Mouse (Mus musculus): ENCODE measurements around the gene Cd4. TPM values are rescaled to one million over a fixed set of nuclear protein-coding genes. Genes with fewer than 3 reads are reported as not detected.
"Not testable (repeated sequence)": the region's sequence is repeated elsewhere in the genome, so short reads cannot be mapped to it uniquely, and the experiment has no call there.

The Cd4 gene
- polyA plus RNA-seq, 1 experiment from 2014 or later: 0.15 TPM

DNA sequence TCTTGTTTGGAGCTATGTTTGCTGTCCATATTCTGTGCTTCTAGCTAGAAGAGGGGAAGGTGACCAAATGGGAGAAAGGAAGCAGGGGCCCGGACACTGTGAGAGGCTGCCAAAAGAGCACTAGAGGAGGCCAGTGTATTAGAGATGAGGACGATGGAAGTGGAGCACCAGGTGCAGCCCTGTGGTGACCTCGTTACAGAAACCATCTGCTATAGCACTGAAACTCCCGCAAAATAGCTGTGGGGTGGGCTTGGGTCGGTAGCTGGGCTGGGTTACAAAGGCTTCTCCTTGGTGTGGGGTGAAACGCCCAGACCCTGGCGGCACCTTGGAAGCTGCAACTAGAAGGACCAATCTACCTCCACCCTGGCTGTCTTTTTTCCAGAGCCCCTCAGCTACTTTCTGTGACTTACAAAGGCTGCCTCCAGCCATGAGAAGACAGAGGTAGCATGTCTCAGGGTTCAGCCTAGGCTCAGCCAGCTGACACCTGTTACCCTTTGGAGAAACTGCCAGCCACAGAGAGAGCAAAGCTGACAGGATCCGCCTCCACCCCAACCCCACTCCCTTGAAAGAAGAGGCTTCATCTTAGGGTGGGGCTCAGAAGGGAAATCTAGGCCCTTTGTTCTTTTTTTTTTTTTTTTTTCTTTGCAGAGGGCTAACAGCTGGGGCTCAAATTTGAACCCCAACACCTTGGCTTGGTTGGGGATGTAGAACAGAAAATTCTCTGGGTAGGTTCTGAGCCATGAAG, 12.2 kb upstream of the Cd4 start:
- no peak for ATAC-seq (replicated peaks)
- no peaks in the 10 kb centered on the region for H3K9me3 ChIP-seq
- H3K9ac ChIP-seq (replicated peaks): no peak overlapping the region
- H3K36me3 ChIP-seq: no peaks in the 10 kb centered on the region
- H3K4me3 ChIP-seq: no peak overlapping the region
- H3K4me1 ChIP-seq: peaks cover 21% of the 10 kb centered on the region
- WGBS: 47% methylated on average over 8 of the region's 8 CpGs
- no peak overlapping the region for H3K27ac ChIP-seq (replicated peaks)
- H3K4me2 ChIP-seq (replicated peaks): no peak overlapping the region
- H3K27me3 ChIP-seq: no peaks in the 10 kb centered on the region

DNA sequence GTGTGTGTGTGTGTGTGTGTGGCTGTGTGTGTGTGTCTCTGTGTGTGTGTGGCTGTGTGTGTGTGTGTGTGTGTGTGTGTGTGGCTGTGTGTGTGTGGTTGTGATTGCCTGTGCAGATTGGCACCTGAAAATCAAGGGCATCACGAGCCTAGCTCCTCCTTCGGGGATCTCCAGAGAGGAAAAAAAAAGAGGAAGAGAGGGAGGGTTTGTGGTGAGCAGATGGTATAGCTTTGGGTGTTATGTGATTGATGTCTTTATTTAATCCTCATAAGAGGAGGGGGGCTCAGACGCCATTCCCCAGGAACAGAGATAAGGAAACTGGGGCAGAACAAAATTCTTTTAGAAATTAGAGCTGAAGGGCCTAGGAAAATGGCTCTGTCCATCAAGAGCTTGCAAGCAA, 10.3 kb upstream of the Cd4 start:
- no peak for ATAC-seq (replicated peaks)

DNA sequence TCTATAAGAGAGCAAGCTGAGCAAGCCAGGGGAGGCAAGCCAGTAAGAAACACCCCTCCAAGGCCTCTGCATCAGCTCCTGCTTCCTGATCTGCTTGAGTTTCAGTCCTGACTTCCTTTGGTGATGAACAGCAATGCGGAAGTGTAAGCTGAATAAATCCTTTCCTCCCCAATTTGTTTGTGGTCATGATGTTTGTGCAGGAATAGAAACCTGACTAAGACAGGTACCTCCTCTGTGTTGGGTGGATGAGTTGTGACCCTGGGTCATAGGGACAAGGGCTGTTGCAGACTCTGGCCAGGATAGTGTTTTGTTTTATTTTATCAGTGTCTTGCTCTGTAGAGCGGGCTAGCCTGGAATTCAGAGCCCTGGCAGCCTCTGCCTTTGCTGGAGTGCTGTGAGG, 6.1 kb upstream of the Cd4 start:
- H3K4me2 ChIP-seq (replicated peaks); H3K36me3 ChIP-seq; H3K4me3 ChIP-seq; H3K9ac ChIP-seq (replicated peaks); H3K4me1 ChIP-seq; ATAC-seq (replicated peaks); H3K27me3 ChIP-seq; H3K9me3 ChIP-seq; H3K27ac ChIP-seq (replicated peaks): not testable (repeated sequence)
- 89% methylated on average over 2 of the region's 2 CpGs for WGBS

More for the DNA sequence above, 10.3 kb upstream of the Cd4 start:
- peak overlapping the region; percentile 66 for H3K27ac ChIP-seq (replicated peaks)
- no peaks in the 10 kb centered on the region for H3K9me3 ChIP-seq
- no peaks in the 10 kb centered on the region for H3K36me3 ChIP-seq
- no peaks in the 10 kb centered on the region for H3K27me3 ChIP-seq
- no peak overlapping the region for H3K9ac ChIP-seq (replicated peaks)
- 43% methylated on average over 3 of the region's 3 CpGs for WGBS
- H3K4me2 ChIP-seq (replicated peaks): no peak overlapping the region
- H3K4me3 ChIP-seq: no peak overlapping the region
- H3K4me1 ChIP-seq: peaks cover 6% of the 10 kb centered on the region

DNA sequence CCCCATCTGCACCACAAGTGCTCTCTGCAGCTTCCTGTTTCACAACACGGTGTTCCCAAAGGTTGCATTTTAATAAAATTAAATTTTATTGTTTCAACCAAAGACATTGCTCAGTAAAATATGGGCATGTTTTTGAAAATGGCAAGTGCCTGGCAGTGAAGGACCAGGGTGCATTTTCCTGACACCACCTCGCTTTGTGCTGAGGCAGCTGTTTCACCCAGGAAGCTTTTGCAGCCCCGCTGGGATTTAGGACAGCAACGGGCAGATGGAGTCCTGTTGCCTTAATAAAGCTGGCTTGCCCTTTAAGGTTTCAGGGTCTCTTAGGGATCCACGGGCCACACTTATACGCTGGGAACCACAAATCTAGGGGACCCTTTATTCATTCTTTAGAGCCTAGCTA, 3.0 kb upstream of the Cd4 start:
- no peak overlapping the region for H3K4me2 ChIP-seq (replicated peaks)
- no peaks in the 10 kb centered on the region for H3K27me3 ChIP-seq
- 67% methylated on average over 6 of the region's 6 CpGs for WGBS
- no peaks in the 10 kb centered on the region for H3K36me3 ChIP-seq
- H3K4me3 ChIP-seq: no peak overlapping the region
- ATAC-seq (replicated peaks): no peak
- no peaks in the 10 kb centered on the region for H3K9me3 ChIP-seq
- no peak overlapping the region for H3K9ac ChIP-seq (replicated peaks)
- H3K27ac ChIP-seq (replicated peaks): no peak overlapping the region
- no peaks in the 10 kb centered on the region for H3K4me1 ChIP-seq

DNA sequence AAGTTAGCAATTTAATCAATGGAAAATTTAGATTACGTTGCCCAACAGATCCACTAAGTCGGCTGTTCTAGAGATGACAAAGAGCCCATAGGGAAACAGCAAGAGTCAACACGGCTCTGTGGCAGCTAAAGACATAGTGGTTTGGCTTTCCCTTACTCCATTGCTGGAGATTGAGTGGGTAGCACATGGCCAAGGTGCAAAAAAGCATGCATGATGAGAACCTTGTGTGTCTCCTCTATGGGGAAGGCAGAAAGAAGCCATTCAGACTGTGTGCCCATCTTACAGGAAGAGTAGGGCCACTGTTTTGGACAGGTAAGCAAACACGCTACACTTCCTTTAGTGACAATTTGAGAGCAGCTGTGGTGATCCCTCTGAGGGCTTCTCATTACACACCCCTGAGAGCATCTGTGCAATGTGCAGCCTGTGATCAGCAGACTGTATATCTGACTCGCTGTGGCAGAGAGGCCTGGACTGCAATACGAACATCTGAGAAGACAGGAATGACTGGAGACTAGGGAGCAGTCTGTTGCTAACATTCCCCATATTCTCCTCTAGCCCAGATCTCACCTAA, 619 bp upstream of the Cd4 start:
- Histone ChIP-seq H3K4me2 (replicated peaks) (no peak overlapping the region), H3K9me3 (no peaks in the 10 kb centered on the region), H3K36me3 (no peaks in the 10 kb centered on the region), H3K27me3 (no peaks in the 10 kb centered on the region), H3K4me3 (no peak overlapping the region), H3K4me1 (no peaks in the 10 kb centered on the region), H3K9ac (replicated peaks) (no peak overlapping the region), H3K27ac (replicated peaks) (no peak overlapping the region)
- no peak for ATAC-seq (replicated peaks)
- 92% methylated on average over 6 of the region's 6 CpGs for WGBS

DNA sequence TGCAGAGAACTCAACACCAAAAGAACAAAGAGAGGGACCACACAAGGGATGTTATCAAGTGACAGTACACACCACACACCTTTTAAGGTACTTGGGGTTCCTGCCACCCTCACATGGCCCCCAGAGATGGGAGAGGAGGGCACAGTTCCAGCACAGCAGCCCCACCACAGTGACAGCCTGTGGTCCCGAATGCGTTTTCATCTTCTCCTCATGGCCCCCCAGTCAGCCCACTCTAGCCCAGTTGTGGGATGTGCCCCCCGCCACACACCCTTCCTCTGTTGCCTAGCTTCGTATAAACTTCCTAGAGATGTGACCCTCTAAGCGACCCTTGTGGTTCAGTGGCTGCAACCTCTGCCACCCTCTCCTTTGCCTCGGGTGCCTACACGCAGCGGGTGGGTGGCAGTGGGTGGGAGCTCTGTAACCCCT, 2.1 kb downstream of the Cd4 start:
- H3K9ac ChIP-seq (replicated peaks): no peak overlapping the region
- H3K9me3 ChIP-seq: no peaks in the 10 kb centered on the region
- 91% methylated on average over 8 of the region's 8 CpGs for WGBS
- no peaks in the 10 kb centered on the region for H3K4me1 ChIP-seq
- H3K4me3 ChIP-seq: no peak overlapping the region
- H3K27ac ChIP-seq (replicated peaks): no peak overlapping the region
- H3K36me3 ChIP-seq: no peaks in the 10 kb centered on the region
- ATAC-seq (replicated peaks): no peak
- H3K27me3 ChIP-seq: no peaks in the 10 kb centered on the region
- no peak overlapping the region for H3K4me2 ChIP-seq (replicated peaks)

DNA sequence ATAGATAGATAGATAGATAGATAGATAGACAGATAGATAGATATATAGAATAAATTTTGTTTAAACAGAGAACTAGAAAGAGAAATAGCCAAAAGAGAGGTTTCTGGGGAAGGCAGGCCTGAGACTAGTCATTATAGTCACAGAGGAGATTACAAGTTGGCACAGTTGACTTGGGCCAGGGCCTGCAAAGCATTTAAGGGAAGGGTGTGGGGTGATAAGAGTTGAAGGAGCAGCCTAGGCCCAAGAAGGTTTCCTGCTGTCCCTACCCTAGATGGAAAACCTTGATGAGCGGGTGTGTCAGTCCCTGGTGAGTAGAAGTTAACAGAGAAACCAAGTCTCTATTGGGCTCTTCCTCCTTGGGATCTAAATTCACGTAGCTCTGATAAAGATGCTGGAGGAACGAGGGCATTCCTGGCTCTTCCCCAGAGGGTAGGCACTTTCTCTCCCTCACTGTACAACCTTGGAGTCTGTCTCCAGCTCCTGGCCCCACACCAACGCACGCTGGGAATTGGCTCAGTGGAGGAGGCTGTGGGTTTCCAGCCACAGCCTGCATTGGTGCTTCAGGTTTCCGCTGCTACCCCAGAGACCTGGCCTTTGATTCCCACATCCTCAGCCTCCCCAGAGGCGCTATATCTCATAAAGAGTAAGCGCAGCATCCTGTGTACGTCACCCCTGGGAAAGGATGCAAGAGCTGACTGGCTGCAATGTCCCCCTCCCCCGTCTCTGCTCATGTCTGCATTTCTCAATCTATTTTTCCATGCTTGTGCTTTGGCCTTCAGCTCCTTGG, 3.1 kb downstream of the Cd4 start:
- WGBS: 68% methylated on average over 10 of the region's 10 CpGs
- Histone ChIP-seq H3K36me3 (no peaks in the 10 kb centered on the region), H3K4me3 (no peak overlapping the region), H3K9ac (replicated peaks) (no peak overlapping the region), H3K4me1 (no peaks in the 10 kb centered on the region), H3K9me3 (no peaks in the 10 kb centered on the region), H3K27ac (replicated peaks) (no peak overlapping the region), H3K27me3 (no peaks in the 10 kb centered on the region), H3K4me2 (replicated peaks) (no peak overlapping the region)
- ATAC-seq (replicated peaks): no peak

DNA sequence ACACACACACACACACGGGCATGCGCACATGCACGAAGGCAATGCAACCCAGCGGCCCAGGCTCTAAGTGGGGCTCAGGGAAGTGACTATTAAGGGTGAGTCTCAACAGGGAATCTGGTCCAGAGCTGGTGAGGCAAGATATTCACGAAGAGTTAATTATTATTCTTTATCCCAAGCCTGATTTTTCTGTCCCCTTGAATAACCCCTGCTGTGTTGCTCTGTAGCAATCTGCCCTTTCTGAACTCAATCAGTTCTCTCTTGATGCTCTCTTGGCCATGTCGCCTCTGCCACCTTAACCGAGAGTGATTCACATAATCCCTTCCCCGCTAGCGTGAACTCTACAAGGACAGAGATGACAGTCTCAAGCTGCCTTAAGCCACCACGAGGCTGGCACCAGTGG, 4.7 kb downstream of the Cd4 start:
- WGBS: 72% methylated on average over 10 of the region's 10 CpGs
- ATAC-seq (replicated peaks): no peak
- Histone ChIP-seq H3K4me3 (no peak overlapping the region), H3K9me3 (no peaks in the 10 kb centered on the region), H3K4me2 (replicated peaks) (no peak overlapping the region), H3K27ac (replicated peaks) (no peak overlapping the region), H3K36me3 (no peaks in the 10 kb centered on the region), H3K9ac (replicated peaks) (no peak overlapping the region), H3K27me3 (no peaks in the 10 kb centered on the region), H3K4me1 (no peaks in the 10 kb centered on the region)

DNA sequence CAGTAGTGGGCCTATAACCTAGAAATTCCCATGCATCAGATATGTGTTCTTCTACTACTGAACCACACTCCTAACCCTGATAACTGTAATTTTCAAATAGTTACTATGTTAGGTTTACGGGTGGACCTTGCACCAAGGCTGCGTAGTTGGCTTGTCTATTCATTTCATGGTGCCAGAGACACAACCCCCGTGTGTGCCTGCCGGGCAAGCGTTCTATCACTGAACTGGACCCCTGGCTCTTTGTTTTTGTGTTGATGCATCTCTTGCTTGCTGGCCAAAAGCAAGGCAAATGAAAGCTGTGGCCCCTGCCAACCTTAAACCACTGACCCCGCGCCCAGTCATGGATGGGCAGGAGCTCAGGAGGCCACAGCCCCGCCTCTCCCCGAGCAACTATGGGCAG, 6.2 kb downstream of the Cd4 start:
- Histone ChIP-seq H3K4me2 (replicated peaks) (no peak overlapping the region), H3K4me1 (no peaks in the 10 kb centered on the region), H3K9me3 (no peaks in the 10 kb centered on the region), H3K4me3 (no peak overlapping the region), H3K36me3 (no peaks in the 10 kb centered on the region), H3K9ac (replicated peaks) (no peak overlapping the region), H3K27ac (replicated peaks) (no peak overlapping the region), H3K27me3 (no peaks in the 10 kb centered on the region)
- WGBS: 91% methylated on average over 9 of the region's 9 CpGs
- no peak for ATAC-seq (replicated peaks)

DNA sequence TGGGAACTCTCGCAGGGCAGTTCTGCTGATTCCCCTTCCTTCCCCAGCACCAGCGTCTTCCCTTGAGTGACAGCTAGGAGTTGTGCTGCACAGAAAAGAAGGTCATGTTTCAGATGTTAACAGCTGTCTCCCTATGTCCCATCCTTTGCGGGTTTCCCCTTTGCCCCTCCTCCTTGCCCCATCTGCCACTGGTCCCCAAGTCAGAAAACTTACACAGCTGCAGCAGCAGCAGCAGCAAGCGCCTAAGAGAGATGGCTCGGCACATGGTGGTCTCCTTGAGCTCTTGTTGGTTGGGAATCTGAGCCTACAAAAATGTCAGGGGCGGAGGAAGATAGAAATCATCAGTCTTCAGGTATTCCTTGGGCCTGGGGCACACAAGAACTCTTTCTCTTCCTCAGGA, 8.6 kb downstream of the Cd4 start:
- no peak overlapping the region for H3K27ac ChIP-seq (replicated peaks)
- no peaks in the 10 kb centered on the region for H3K4me1 ChIP-seq
- WGBS: 80% methylated on average over 6 of the region's 6 CpGs
- H3K36me3 ChIP-seq: no peaks in the 10 kb centered on the region
- H3K4me3 ChIP-seq: no peak overlapping the region
- ATAC-seq (replicated peaks): no peak
- H3K9me3 ChIP-seq: no peaks in the 10 kb centered on the region
- no peak overlapping the region for H3K9ac ChIP-seq (replicated peaks)
- H3K4me2 ChIP-seq (replicated peaks): no peak overlapping the region
- H3K27me3 ChIP-seq: no peaks in the 10 kb centered on the region

DNA sequence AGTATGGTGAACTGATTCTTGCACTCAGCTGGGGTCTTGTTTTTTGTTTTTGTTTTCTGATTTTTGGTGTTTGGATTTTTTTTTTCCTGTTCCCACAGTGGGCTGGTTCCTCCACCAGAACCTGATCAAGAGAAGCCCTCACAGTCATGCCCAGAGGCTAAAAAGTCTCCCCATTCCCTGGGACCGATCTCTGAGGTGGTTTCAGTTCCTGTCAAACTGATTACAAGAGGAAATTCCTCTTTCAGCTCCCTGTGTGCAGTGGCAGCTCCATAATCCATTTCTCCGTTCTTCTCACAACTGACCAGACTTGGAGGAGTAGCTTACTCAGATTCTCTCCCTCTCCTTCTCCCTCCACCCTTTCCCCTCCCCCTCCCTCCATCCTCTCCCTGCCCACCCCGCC, 13.7 kb downstream of the Cd4 start:
- Histone ChIP-seq H3K9me3 (no peaks in the 10 kb centered on the region), H3K9ac (replicated peaks) (no peak overlapping the region), H3K36me3 (no peaks in the 10 kb centered on the region), H3K4me3 (no peak overlapping the region), H3K27me3 (no peaks in the 10 kb centered on the region), H3K4me1 (no peaks in the 10 kb centered on the region), H3K4me2 (replicated peaks) (no peak overlapping the region), H3K27ac (replicated peaks) (no peak overlapping the region)
- WGBS: 76% methylated on average over 2 of the region's 3 CpGs
- ATAC-seq (replicated peaks): no peak

DNA sequence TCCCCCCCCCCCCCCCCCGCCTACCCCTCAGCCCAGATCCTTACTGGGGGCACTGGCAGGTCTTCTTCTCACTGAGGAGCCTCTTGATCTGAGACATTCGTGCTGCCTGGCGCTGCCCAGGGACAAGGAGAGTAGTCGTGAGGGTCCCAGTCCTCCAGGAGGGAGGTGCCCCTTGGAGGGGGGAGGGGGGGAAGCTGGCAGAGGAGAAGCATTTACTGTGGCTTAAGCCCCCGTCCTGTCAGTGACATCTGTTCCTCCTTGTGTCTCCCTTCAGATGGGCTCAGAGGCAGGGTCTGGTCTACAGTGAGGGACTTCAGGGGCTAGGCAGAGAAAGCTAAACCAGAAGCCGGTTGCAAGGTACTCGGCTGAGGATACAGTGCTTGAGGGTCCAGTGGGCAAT, 21.5 kb downstream of the Cd4 start:
- H3K4me1 ChIP-seq: peaks cover 33% of the 10 kb centered on the region
- no peak for ATAC-seq (replicated peaks)
- no peak overlapping the region for H3K27ac ChIP-seq (replicated peaks)
- no peak overlapping the region for H3K4me2 ChIP-seq (replicated peaks)
- H3K36me3 ChIP-seq: no peaks in the 10 kb centered on the region
- no peaks in the 10 kb centered on the region for H3K9me3 ChIP-seq
- WGBS: 53% methylated on average over 6 of the region's 7 CpGs
- H3K9ac ChIP-seq (replicated peaks): no peak overlapping the region
- no peaks in the 10 kb centered on the region for H3K27me3 ChIP-seq
- H3K4me3 ChIP-seq: no peak overlapping the region

Data from forebrain, embryonic 15.5 days (tissue).